Mouse (Mus musculus): ENCODE measurements at regions not wholly inside any gene's neighbourhood (a gene's known extent, or its start where the extent isn't known, plus 50 kb on each side); places are given as distances from the start of the nearest gene placed in this dataset.
"Not testable (repeated sequence)": the region's sequence is repeated elsewhere in the genome, so short reads cannot be mapped to it uniquely, and the experiment has no call there.

- DNase-seq: no peak
Measured at GRCm38 (mm10) chr7:137649650-137650049, 212.2 kb downstream of the Glrx3 start.

- no peak for DNase-seq
Measured at GRCm38 (mm10) chr7:137653837-137654236, 216.4 kb downstream of the Glrx3 start.

- no peak for DNase-seq
Measured at GRCm38 (mm10) chr7:137667165-137667564, 229.8 kb downstream of the Glrx3 start.

GRCm38 (mm10) chr7:137671156-137671555 is 233.7 kb downstream of the Glrx3 start:
- DNase-seq: no peak

GRCm38 (mm10) chr7:137674596-137674995 is 237.2 kb downstream of the Glrx3 start:
- DNase-seq: peak in 1 of 2 experiments; percentile 37

GRCm38 (mm10) chr7:137675381-137675780 is 238.0 kb downstream of the Glrx3 start:
- no peak for DNase-seq

GRCm38 (mm10) chr7:137684826-137685225 is 247.4 kb downstream of the Glrx3 start:
- DNase-seq: no peak

- no peak for DNase-seq
Measured at GRCm38 (mm10) chr7:137685320-137685719, 247.9 kb downstream of the Glrx3 start.

GRCm38 (mm10) chr7:137696831-137697230 is 259.4 kb downstream of the Glrx3 start:
- DNase-seq: peak; percentile 7 to 12

- not testable (repeated sequence) for DNase-seq
Measured at GRCm38 (mm10) chr7:137698501-137698900, 261.1 kb downstream of the Glrx3 start.

GRCm38 (mm10) chr7:137712862-137713261 is 275.4 kb downstream of the Glrx3 start:
- no peak for DNase-seq

GRCm38 (mm10) chr7:137713856-137714255 is 276.4 kb downstream of the Glrx3 start:
- DNase-seq: no peak

GRCm38 (mm10) chr7:137714318-137714962 is 277.0 kb downstream of the Glrx3 start:
- peak in 1 of 2 experiments; percentile 12 for DNase-seq

GRCm38 (mm10) chr7:137715126-137715900 is 277.9 kb downstream of the Glrx3 start:
- DNase-seq: peak; percentile 26 to 31

GRCm38 (mm10) chr7:137723361-137724040 is 286.1 kb downstream of the Glrx3 start:
- peak; percentile 61 to 66 for DNase-seq

GRCm38 (mm10) chr7:137726031-137726430 is 288.6 kb downstream of the Glrx3 start:
- DNase-seq: peak; percentile 24 to 26

GRCm38 (mm10) chr7:137735873-137736527 is 298.6 kb downstream of the Glrx3 start:
- peak; percentile 30 to 55 for DNase-seq

GRCm38 (mm10) chr7:137741702-137742101 is 304.3 kb downstream of the Glrx3 start:
- no peak for DNase-seq

- DNase-seq: no peak
Measured at GRCm38 (mm10) chr7:137742297-137742751, 304.9 kb downstream of the Glrx3 start.

- no peak for DNase-seq
Measured at GRCm38 (mm10) chr7:137745575-137745974, 308.2 kb downstream of the Glrx3 start.

GRCm38 (mm10) chr7:137745991-137746390 is 308.6 kb downstream of the Glrx3 start:
- peak in 1 of 2 experiments; percentile 20 for DNase-seq

- peak; percentile 45 to 56 for DNase-seq
Measured at GRCm38 (mm10) chr7:137748936-137749335, 311.5 kb downstream of the Glrx3 start.

GRCm38 (mm10) chr7:137750741-137751140 is 313.3 kb downstream of the Glrx3 start:
- DNase-seq: no peak
